Mouse (Mus musculus) neural tube, embryonic 13.5 days (tissue): Measurements from ENCODE around the gene Ndufs5. TPM values are rescaled to one million over a fixed set of nuclear protein-coding genes. Genes with fewer than 3 reads are reported as not detected.
A peak's percentile ranks its signal among the peaks of the same experiment; 100 is the strongest.

Experiments
- ATAC-seq: fragments of 200-750 bp; cut with Nextera tagmentation; 2 replicates; pipeline ENCODE4 v1.8.0; 2017; ENCODE audit warnings: low read depth, mild to moderate bottlenecking, moderate TSS enrichment, moderate library complexity
- H3K27ac ChIP-seq: fragments of 300-500 bp; sonication (generic); replicated peaks from 2 replicates; pipeline ENCODE4 v1.5.1; 2015; ENCODE audit warnings: moderate library complexity, mild to moderate bottlenecking, inconsistent platforms
- H3K27me3 ChIP-seq: fragments of 300-500 bp; sonication (generic); 2 replicates; pipeline ENCODE4 v1.6.1; 2015; ENCODE audit warnings: mild to moderate bottlenecking, inconsistent platforms
- H3K36me3 ChIP-seq: fragments of 300-500 bp; sonication (generic); 2 replicates; pipeline ENCODE4 v1.6.1; 2015; ENCODE audit warnings: mild to moderate bottlenecking, inconsistent platforms
- H3K4me1 ChIP-seq: fragments of 300-500 bp; sonication (generic); replicated peaks from 2 replicates; pipeline ENCODE4 v1.6.1; 2015; ENCODE audit warnings: inconsistent platforms
- H3K4me2 ChIP-seq: fragments of 300-500 bp; sonication (generic); 2 replicates; pipeline ENCODE4 v1.6.1; 2015; ENCODE audit warnings: inconsistent platforms, mild to moderate bottlenecking, moderate library complexity
- H3K4me3 ChIP-seq: fragments of 300-500 bp; sonication (generic); 2 replicates; pipeline ENCODE4 v1.5.1; 2015; ENCODE audit warnings: mild to moderate bottlenecking, inconsistent platforms
- H3K9ac ChIP-seq: fragments of 300-500 bp; sonication (generic); 2 replicates; pipeline ENCODE4 v1.6.1; 2015; ENCODE audit warnings: moderate library complexity, mild to moderate bottlenecking, inconsistent platforms
- H3K9me3 ChIP-seq: fragments of 300-500 bp; sonication (generic); 2 replicates; pipeline ENCODE4 v1.6.1; 2016; ENCODE audit warnings: inconsistent platforms
- WGBS: fragments of 180-500 bp; shearing (Covaris S2); methylation state at CpG from one replicate; pipeline ENCODE4 v1.1.7; 2015; 5-methylcytosine and 5-hydroxymethylcytosine counted together
- polyA plus RNA-seq: library from polyadenylated mRNA; unstranded; fragments of >200 nt; fragmentation: Nextera tagmentation; extraction: Ambion mirVana; gene quantifications from 2 replicates; pipeline ENCODE4 v1.2.1, GENCODE M21; 2015

Ndufs5 gene
- polyA plus RNA-seq, 1 experiment from 2014 or later = 474 TPM

DNA sequence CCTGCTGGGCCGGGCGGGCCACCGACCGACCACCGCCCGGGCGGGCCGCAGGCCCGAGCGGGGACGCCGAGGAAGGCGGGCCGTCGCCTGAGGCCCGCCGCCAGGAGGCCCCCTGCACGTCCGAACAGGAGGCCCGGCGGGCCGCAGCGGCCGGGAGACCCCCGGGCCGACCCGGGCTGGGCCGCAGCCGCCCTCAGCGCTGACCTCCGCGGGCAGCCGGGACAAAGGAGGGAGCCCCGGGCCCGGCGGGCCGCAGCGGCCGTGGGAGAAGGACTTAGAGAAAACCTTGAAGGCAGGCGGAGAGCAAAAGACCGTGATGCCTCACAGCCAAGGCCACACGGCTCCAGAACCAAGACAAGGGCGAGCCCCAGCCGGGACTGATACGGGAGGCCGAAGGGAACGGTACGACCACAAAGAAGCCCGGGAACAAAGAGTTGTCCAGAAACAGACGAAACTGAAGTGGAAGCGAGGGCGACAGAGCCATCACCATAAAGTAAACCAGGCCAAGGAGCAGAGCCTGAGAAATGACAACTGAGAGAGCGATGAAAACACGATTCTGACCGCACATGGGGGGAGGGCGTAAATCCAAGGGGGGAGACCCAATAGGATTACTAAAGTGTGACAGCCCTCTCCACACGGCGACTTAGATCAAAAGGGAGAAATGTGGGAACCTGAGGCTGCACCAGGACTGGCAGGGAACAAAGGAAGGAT lies 52.9 kb downstream of the Ndufs5 start:
- Histone ChIP-seq H3K4me2 (peak overlapping the region; percentile 87), H3K4me1 (peaks cover 64% of the 10 kb centered on the region)
- WGBS = under 1% methylated on average over 47 of the region's 58 CpGs

DNA sequence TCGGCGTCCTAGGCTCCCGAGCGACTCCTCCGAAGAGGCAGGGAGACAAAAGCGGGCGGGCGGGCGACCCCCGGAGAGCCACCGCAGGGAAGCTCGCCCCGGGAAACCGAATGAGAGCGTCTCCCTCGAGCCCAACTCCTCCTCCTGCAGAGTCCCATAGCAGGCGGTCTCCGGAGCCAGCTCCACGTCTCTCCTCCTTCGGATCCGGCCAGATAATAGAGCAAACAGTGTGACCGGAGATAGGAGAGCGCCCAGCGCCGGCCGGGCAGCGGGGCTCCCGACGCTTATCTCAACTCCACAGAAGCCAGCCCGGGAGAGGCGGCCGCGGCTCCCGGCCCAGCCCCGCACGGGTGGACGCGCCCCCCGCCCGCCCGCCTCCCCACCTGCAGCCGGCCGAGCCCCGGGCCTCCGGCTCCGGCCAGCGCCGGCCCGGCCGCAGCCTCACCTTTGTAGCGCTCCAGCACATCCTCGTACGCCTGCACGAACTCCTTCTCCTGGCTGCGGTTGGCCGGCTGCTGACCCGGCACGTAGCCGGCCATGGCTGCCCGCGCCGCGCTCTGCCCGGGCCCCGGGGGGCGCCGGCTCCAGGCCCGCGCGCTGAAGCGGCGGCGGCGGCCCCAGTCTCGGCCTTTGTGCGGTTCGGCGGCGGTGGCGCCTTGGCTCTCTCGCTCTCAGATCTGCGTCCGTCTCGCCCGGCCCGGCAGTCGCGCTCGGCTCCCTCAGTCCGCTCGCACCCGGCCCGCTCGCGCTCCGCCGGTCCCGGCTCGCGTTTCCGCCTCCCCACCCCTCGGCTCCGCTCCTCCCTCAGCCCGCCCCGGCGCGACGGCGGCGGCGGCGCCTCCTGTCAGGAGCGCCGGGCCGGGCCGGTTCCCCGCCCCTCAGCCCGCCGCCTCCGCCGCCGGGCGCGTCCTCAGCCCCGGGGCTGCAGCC lies 53.7 kb downstream of the Ndufs5 start:
- peak overlapping the region; percentile 99 for H3K9ac ChIP-seq
- peaks cover 59% of the 10 kb centered on the region for H3K4me1 ChIP-seq
- peak; percentile 66 for ATAC-seq
- H3K4me2 ChIP-seq = peak overlapping the region; percentile 87
- H3K9me3 ChIP-seq = no peaks in the 10 kb centered on the region
- WGBS = under 1% methylated on average over 58 of the region's 125 CpGs
- peak overlapping the region; percentile 94 for H3K4me3 ChIP-seq
- no peaks in the 10 kb centered on the region for H3K36me3 ChIP-seq
- peak overlapping the region; percentile 99 for H3K27ac ChIP-seq
- H3K27me3 ChIP-seq = no peaks in the 10 kb centered on the region

More for the DNA sequence above, 52.9 kb downstream of the Ndufs5 start:
- ATAC-seq = peak; percentile 9
- no peaks in the 10 kb centered on the region for H3K9me3 ChIP-seq
- H3K4me3 ChIP-seq = peak overlapping the region; percentile 94
- no peaks in the 10 kb centered on the region for H3K36me3 ChIP-seq
- H3K9ac ChIP-seq = peak overlapping the region; percentile 99
- H3K27me3 ChIP-seq = no peaks in the 10 kb centered on the region
- H3K27ac ChIP-seq = peak overlapping the region; percentile 99

DNA sequence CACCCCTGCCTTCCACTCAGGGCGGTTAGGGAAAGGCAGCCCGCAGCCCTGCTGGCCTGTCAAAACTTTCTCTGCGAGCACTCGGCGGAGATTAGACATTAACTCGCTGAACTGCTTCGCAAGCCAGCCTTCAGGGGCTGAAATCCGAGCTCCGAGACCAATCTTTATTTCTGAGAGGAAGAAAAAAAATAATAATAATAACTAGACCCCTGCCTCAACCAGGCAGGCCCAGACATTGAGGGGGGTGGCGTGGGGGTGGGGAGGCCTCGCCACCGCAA lies 54.4 kb downstream of the Ndufs5 start:
- H3K36me3 ChIP-seq = no peaks in the 10 kb centered on the region
- peak overlapping the region; percentile 94 for H3K4me3 ChIP-seq
- under 1% methylated on average over 12 of the region's 12 CpGs for WGBS
- no peaks in the 10 kb centered on the region for H3K27me3 ChIP-seq
- peak overlapping the region; percentile 99 for H3K9ac ChIP-seq
- peaks cover 59% of the 10 kb centered on the region for H3K4me1 ChIP-seq
- ATAC-seq = no peak
- peak overlapping the region; percentile 87 for H3K4me2 ChIP-seq
- no peaks in the 10 kb centered on the region for H3K9me3 ChIP-seq
- peak overlapping the region; percentile 99 for H3K27ac ChIP-seq

DNA sequence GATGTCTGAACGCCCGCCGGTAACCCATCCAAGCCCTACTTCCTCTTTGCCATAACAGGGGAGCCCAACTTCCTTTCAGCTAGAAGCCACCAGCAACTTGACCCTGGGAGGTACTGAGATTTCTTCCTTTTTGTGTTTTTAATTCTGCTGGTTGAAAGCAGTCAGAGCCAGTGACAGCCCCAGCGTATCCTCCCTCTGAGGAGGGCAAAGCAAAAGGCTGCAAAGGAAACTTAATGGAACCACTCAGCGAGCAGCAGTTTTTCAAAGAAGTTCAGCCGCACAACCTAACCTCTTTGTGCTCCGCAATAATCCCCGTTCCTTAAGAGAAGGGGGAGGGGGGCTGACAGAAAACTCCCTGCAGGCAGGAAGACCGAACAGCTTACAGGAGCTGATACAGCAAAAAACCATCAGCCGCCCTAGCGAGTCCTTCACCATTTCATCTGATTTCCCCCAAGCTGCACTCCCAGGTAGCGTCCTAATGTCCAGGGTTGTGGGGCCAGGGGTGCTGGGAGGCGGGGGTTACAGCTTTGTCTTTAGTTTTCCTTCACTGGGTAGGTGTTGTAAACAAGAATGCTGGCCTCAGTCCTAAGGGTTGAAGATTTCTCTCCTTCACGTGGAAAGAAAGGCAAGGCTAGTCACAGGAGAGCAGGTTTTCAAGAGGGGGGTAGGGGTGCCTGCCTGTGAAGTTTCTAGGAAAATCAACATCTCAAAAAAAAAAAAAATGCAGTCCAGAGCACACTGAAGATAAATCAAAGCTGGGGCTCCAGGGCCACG lies 54.9 kb downstream of the Ndufs5 start:
- Histone ChIP-seq H3K27me3 (no peaks in the 10 kb centered on the region), H3K4me2 (peak overlapping the region; percentile 87), H3K4me3 (peak overlapping the region; percentile 94), H3K36me3 (no peaks in the 10 kb centered on the region), H3K9ac (peak overlapping the region; percentile 99), H3K4me1 (peaks cover 59% of the 10 kb centered on the region), H3K27ac (peak overlapping the region; percentile 99), H3K9me3 (no peaks in the 10 kb centered on the region)
- 4% methylated on average over 15 of the region's 15 CpGs for whole genome bisulfite sequencing
- no peak for ATAC-seq

Other genes with a start within 250 kb of the Ndufs5 start
- gene Macf1, start 33.8 kb downstream of the Ndufs5 start, polyA plus RNA-seq = 57.7 and 59.3 TPM in 2 replicates
- gene Akirin1, start 32.1 kb upstream of the Ndufs5 start, polyA plus RNA-seq = 81.7 and 88.7 TPM in 2 replicates
- gene Rhbdl2, start 69.7 kb upstream of the Ndufs5 start, polyA plus RNA-seq = 0.64 and 1.5 TPM in 2 replicates
- gene 4933427I04Rik, start 141.5 kb upstream of the Ndufs5 start, polyA plus RNA-seq = 0.20 TPM in 1 of 2 replicates, not detected in the other
- gene Mycbp, start 186.6 kb upstream of the Ndufs5 start, polyA plus RNA-seq = 33.5 and 39.3 TPM in 2 replicates
- gene Rragc, start 199.2 kb upstream of the Ndufs5 start, polyA plus RNA-seq = 49.9 and 58.3 TPM in 2 replicates
- not detected in 2 replicates for gene 4930535I16Rik, start 199.8 kb upstream of the Ndufs5 start, polyA plus RNA-seq